Mouse (Mus musculus) liver, adult 2 months (tissue): ENCODE results near the gene Wnt4.

ENCODE experiments used
- CTCF ChIP-seq: fragments of 200-500 bp; IDR thresholded peaks from 2 replicates; pipeline ENCODE4 v1.5.1; 2011; ENCODE audit warnings: low read depth, low read length, control low read depth
- POLR2A ChIP-seq: fragments of 200-500 bp; IDR thresholded peaks from 2 replicates; pipeline ENCODE4 v1.6.1; 2011; ENCODE audit warnings: low read length, control low read depth; ENCODE audit not compliant: insufficient read depth; ENCODE audit errors: extremely low read depth

DNA sequence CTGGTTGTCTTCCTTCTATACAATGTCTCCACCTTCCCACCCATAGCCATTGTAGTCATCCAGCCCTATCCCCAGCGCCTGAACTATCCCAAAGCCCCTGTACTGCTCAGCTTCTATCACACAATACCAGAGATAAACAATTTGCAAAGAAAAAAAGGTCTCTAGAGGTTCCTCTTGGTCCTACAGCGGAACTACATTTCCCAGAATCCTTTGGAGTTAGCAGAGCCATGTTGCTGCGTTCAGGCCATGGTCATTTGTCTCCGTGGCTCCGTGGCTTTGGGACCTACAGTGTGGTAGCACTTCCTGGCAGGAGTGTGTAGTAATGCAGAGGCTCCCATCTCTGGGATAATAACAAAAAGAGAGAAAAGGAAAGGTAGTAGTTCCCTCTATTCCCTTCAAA, 43.7 kb upstream of the Wnt4 start:
- TF ChIP-seq CTCF (no peak), POLR2A (no peak)
